Mouse (Mus musculus) forebrain, embryonic 11.5 days (tissue): ENCODE measurements around the gene Scrn1. TPM values are rescaled to one million over a fixed set of nuclear protein-coding genes. Genes with fewer than 3 reads are reported as not detected.

Source experiments
- polyA plus RNA-seq: library from polyadenylated mRNA; unstranded; fragments of >200 nt; fragmentation: Nextera tagmentation; extraction: Ambion mirVana; gene quantifications from 2 replicates; pipeline ENCODE4 v1.2.1, GENCODE M21; 2014

Gene Scrn1
- polyA plus RNA-seq, 1 experiment from 2014 or later, result 102 TPM

Other genes starting within 250 kb of the Scrn1 start
- 5.0 and 6.0 TPM in 2 replicates for gene Prr15, start 240.7 kb downstream of the Scrn1 start, polyA plus RNA-seq
- 0.96 and 1.3 TPM in 2 replicates for gene Wipf3, start 136.9 kb downstream of the Scrn1 start, polyA plus RNA-seq
- 25.8 and 25.9 TPM in 2 replicates for gene Plekha8, start 28.6 kb upstream of the Scrn1 start, polyA plus RNA-seq
- 15.4 and 18.8 TPM in 2 replicates for gene Fkbp14, start 30.8 kb upstream of the Scrn1 start, polyA plus RNA-seq
- 18.5 and 20.0 TPM in 2 replicates for gene Mturn, start 115.1 kb upstream of the Scrn1 start, polyA plus RNA-seq